Mouse (Mus musculus): ENCODE measurements around the gene Aadacl3. TPM values are rescaled to one million over a fixed set of nuclear protein-coding genes. Genes with fewer than 3 reads are reported as not detected.

Gene Aadacl3
- polyA plus RNA-seq (2011; ENCODE audit: insufficient read depth, insufficient read length, low replicate concordance, missing spikeins), result not detected in 2 replicates

GRCm38 (mm10) chr4:144463656-144464055, at the start of gene Aadacl3:
Aadacl3 (minus strand) TSS chr4:144463756.
- 52% methylated on average over 3 of the region's 3 CpGs for WGBS
- no peak within 1 kb of the TSS for H3K27ac ChIP-seq (ENCODE audit: control insufficient read depth, insufficient read depth, low read depth, low read length, poor library complexity)
- TF ChIP-seq CTCF (IDR thresholded peaks at IDR 0.05; ENCODE audit: control insufficient read depth, insufficient read depth, low read length), result no peak
- H3K4me3 ChIP-seq (replicated peaks; ENCODE audit: control insufficient read depth, low read depth, low read length), result no peak within 1 kb of the TSS
- no peaks in the 10 kb centered on the region for H3K4me1 ChIP-seq (ENCODE audit: control insufficient read depth, insufficient read depth, low read length)

- Histone ChIP-seq H3K4me1 (ENCODE audit: control insufficient read depth, insufficient read depth, low read length) (no peaks in the 10 kb centered on the region), H3K4me3 (replicated peaks; ENCODE audit: control insufficient read depth, low read depth, low read length) (no peak overlapping the region), H3K27ac (ENCODE audit: control insufficient read depth, insufficient read depth, low read depth, low read length, poor library complexity) (no peak overlapping the region)
- WGBS, result 70% methylated on average over 1 of the region's 1 CpGs
- no peak for TF ChIP-seq POLR2A (IDR thresholded peaks at IDR 0.05; ENCODE audit: borderline replicate concordance, control insufficient read depth, low read depth, low read length)
- no peak for TF ChIP-seq CTCF (IDR thresholded peaks at IDR 0.05; ENCODE audit: control insufficient read depth, insufficient read depth, low read length)
These were observed 43.0 kb upstream of the Aadacl3 start for GRCm38 (mm10) chr4:144506518-144506917.

- TF ChIP-seq POLR2A (IDR thresholded peaks at IDR 0.05; ENCODE audit: borderline replicate concordance, control insufficient read depth, low read depth, low read length) (no peak), CTCF (IDR thresholded peaks at IDR 0.05; ENCODE audit: control insufficient read depth, insufficient read depth, low read length) (no peak)
- Histone ChIP-seq H3K4me1 (ENCODE audit: control insufficient read depth, insufficient read depth, low read length) (no peaks in the 10 kb centered on the region), H3K4me3 (replicated peaks; ENCODE audit: control insufficient read depth, low read depth, low read length) (no peak overlapping the region), H3K27ac (ENCODE audit: control insufficient read depth, insufficient read depth, low read depth, low read length, poor library complexity) (no peak overlapping the region)
These were observed 29.8 kb upstream of the Aadacl3 start for GRCm38 (mm10) chr4:144493331-144493730.

- H3K4me1 ChIP-seq (ENCODE audit: control insufficient read depth, insufficient read depth, low read length), result no peaks in the 10 kb centered on the region
- 63% methylated on average over 1 of the region's 1 CpGs for WGBS
- TF ChIP-seq POLR2A (IDR thresholded peaks at IDR 0.05; ENCODE audit: borderline replicate concordance, control insufficient read depth, low read depth, low read length), result no peak
- TF ChIP-seq CTCF (IDR thresholded peaks at IDR 0.05; ENCODE audit: control insufficient read depth, insufficient read depth, low read length), result no peak
- no peak overlapping the region for H3K4me3 ChIP-seq (replicated peaks; ENCODE audit: control insufficient read depth, low read depth, low read length)
- H3K27ac ChIP-seq (ENCODE audit: control insufficient read depth, insufficient read depth, low read depth, low read length, poor library complexity), result no peak overlapping the region
These were observed 4.5 kb upstream of the Aadacl3 start for GRCm38 (mm10) chr4:144468091-144468490.

GRCm38 (mm10) chr4:144465206-144465605, 1.6 kb upstream of the Aadacl3 start:
- Histone ChIP-seq H3K27ac (ENCODE audit: control insufficient read depth, insufficient read depth, low read depth, low read length, poor library complexity) (no peak overlapping the region), H3K4me3 (replicated peaks; ENCODE audit: control insufficient read depth, low read depth, low read length) (no peak overlapping the region), H3K4me1 (ENCODE audit: control insufficient read depth, insufficient read depth, low read length) (no peaks in the 10 kb centered on the region)
- no peak for TF ChIP-seq POLR2A (IDR thresholded peaks at IDR 0.05; ENCODE audit: borderline replicate concordance, control insufficient read depth, low read depth, low read length)
- TF ChIP-seq CTCF (IDR thresholded peaks at IDR 0.05; ENCODE audit: control insufficient read depth, insufficient read depth, low read length), result no peak
- WGBS, result 58% methylated on average over 2 of the region's 2 CpGs

- no peak within 1 kb of the TSS for H3K4me3 ChIP-seq (replicated peaks; ENCODE audit: control insufficient read depth, low read depth, low read length)
- TF ChIP-seq POLR2A (IDR thresholded peaks at IDR 0.05; ENCODE audit: borderline replicate concordance, control insufficient read depth, low read depth, low read length) (no peak), CTCF (IDR thresholded peaks at IDR 0.05; ENCODE audit: control insufficient read depth, insufficient read depth, low read length) (no peak)
- 66% methylated on average over 2 of the region's 2 CpGs for WGBS
- H3K27ac ChIP-seq (ENCODE audit: control insufficient read depth, insufficient read depth, low read depth, low read length, poor library complexity), result no peak within 1 kb of the TSS
- no peaks in the 10 kb centered on the region for H3K4me1 ChIP-seq (ENCODE audit: control insufficient read depth, insufficient read depth, low read length)
These were observed 10.3 kb downstream of the Aadacl3 start, which contains the start of gene Gm9944 for GRCm38 (mm10) chr4:144453217-144453616. Gm9944 (minus strand) TSS chr4:144453317.

- H3K4me3 ChIP-seq (replicated peaks; ENCODE audit: control insufficient read depth, low read depth, low read length), result no peak overlapping the region
- no peak for TF ChIP-seq POLR2A (IDR thresholded peaks at IDR 0.05; ENCODE audit: borderline replicate concordance, control insufficient read depth, low read depth, low read length)
- no peak for TF ChIP-seq CTCF (IDR thresholded peaks at IDR 0.05; ENCODE audit: control insufficient read depth, insufficient read depth, low read length)
- WGBS, result 27% methylated on average over 2 of the region's 2 CpGs
- no peak overlapping the region for H3K27ac ChIP-seq (ENCODE audit: control insufficient read depth, insufficient read depth, low read depth, low read length, poor library complexity)
- H3K4me1 ChIP-seq (ENCODE audit: control insufficient read depth, insufficient read depth, low read length), result no peaks in the 10 kb centered on the region
These were observed 15.0 kb downstream of the Aadacl3 start for GRCm38 (mm10) chr4:144448546-144448945.

GRCm38 (mm10) chr4:144441582-144441981, 22.0 kb downstream of the Aadacl3 start:
- H3K4me1 ChIP-seq (ENCODE audit: control insufficient read depth, insufficient read depth, low read length), result no peaks in the 10 kb centered on the region
- TF ChIP-seq CTCF (IDR thresholded peaks at IDR 0.05; ENCODE audit: control insufficient read depth, insufficient read depth, low read length) (no peak), POLR2A (IDR thresholded peaks at IDR 0.05; ENCODE audit: borderline replicate concordance, control insufficient read depth, low read depth, low read length) (no peak)
- no peak overlapping the region for H3K4me3 ChIP-seq (replicated peaks; ENCODE audit: control insufficient read depth, low read depth, low read length)
- WGBS, result 45% methylated on average over 1 of the region's 1 CpGs
- no peak overlapping the region for H3K27ac ChIP-seq (ENCODE audit: control insufficient read depth, insufficient read depth, low read depth, low read length, poor library complexity)

- Histone ChIP-seq H3K4me3 (replicated peaks; ENCODE audit: control insufficient read depth, low read depth, low read length) (no peak overlapping the region), H3K4me1 (ENCODE audit: control insufficient read depth, insufficient read depth, low read length) (no peaks in the 10 kb centered on the region), H3K27ac (ENCODE audit: control insufficient read depth, insufficient read depth, low read depth, low read length, poor library complexity) (no peak overlapping the region)
- 66% methylated on average over 4 of the region's 4 CpGs for WGBS
- TF ChIP-seq POLR2A (IDR thresholded peaks at IDR 0.05; ENCODE audit: borderline replicate concordance, control insufficient read depth, low read depth, low read length) (no peak), CTCF (IDR thresholded peaks at IDR 0.05; ENCODE audit: control insufficient read depth, insufficient read depth, low read length) (no peak)
These were observed 22.5 kb downstream of the Aadacl3 start for GRCm38 (mm10) chr4:144441095-144441494.
